Mouse (Mus musculus) frontal cortex, postnatal 36 days (tissue): Measurements from ENCODE around the gene Rps6ka2.
"Not testable (repeated sequence)": the region's sequence is repeated elsewhere in the genome, so short reads cannot be mapped to it uniquely, and the experiment has no call there.

ENCODE experiments used
- DNase-seq, 2 experiments: peaks; one replicate each; pipeline ENCODE4 v3.0.0; 2022; ENCODE audit warnings: low spot score in 2 of 2

The Rps6ka2 gene

GRCm38 (mm10) chr17:7170304-7171295, 685 bp downstream of the Rps6ka2 start:
- no peak for DNase-seq

- DNase-seq: no peak
These were observed 3.6 kb downstream of the Rps6ka2 start for GRCm38 (mm10) chr17:7173331-7174028.

- no peak for DNase-seq
These were observed 5.4 kb downstream of the Rps6ka2 start for GRCm38 (mm10) chr17:7175293-7175692.

GRCm38 (mm10) chr17:7176394-7176793, 6.5 kb downstream of the Rps6ka2 start:
- no peak for DNase-seq

- no peak for DNase-seq
These were observed 8.3 kb downstream of the Rps6ka2 start for GRCm38 (mm10) chr17:7178196-7178595.

GRCm38 (mm10) chr17:7182187-7182586, 12.3 kb downstream of the Rps6ka2 start:
- no peak for DNase-seq

GRCm38 (mm10) chr17:7187037-7187436, 17.1 kb downstream of the Rps6ka2 start:
- not testable (repeated sequence) for DNase-seq

- DNase-seq: peak in 1 of 2 experiments; percentile 38
These were observed 19.5 kb downstream of the Rps6ka2 start for GRCm38 (mm10) chr17:7189425-7189824.

- DNase-seq: peak; percentile 48 to 54
These were observed 20.1 kb downstream of the Rps6ka2 start for GRCm38 (mm10) chr17:7189975-7190374.

- peak in 1 of 2 experiments; percentile 44 for DNase-seq
These were observed 24.4 kb downstream of the Rps6ka2 start for GRCm38 (mm10) chr17:7194140-7194840.

GRCm38 (mm10) chr17:7197121-7197925, 27.4 kb downstream of the Rps6ka2 start:
- no peak for DNase-seq

GRCm38 (mm10) chr17:7204771-7205406, 35.0 kb downstream of the Rps6ka2 start:
- no peak for DNase-seq

GRCm38 (mm10) chr17:7206434-7207145, 36.7 kb downstream of the Rps6ka2 start:
- no peak for DNase-seq

- DNase-seq: no peak
These were observed 40.7 kb downstream of the Rps6ka2 start for GRCm38 (mm10) chr17:7210648-7211047.

GRCm38 (mm10) chr17:7211893-7212292, 42.0 kb downstream of the Rps6ka2 start:
- no peak for DNase-seq

- DNase-seq: no peak
These were observed 43.3 kb downstream of the Rps6ka2 start for GRCm38 (mm10) chr17:7213214-7213613.

- DNase-seq: peak; percentile 84 to 94
These were observed 44.1 kb downstream of the Rps6ka2 start for GRCm38 (mm10) chr17:7214061-7214460.

GRCm38 (mm10) chr17:7217791-7218329, 47.9 kb downstream of the Rps6ka2 start:
- DNase-seq: no peak

GRCm38 (mm10) chr17:7218396-7218795, 48.5 kb downstream of the Rps6ka2 start:
- no peak for DNase-seq
